Mouse (Mus musculus) limb, embryonic 13.5 days (tissue): ENCODE data around the gene Hist1h2ah. TPM values are rescaled to one million over a fixed set of nuclear protein-coding genes. Genes with fewer than 3 reads are reported as not detected.

Source experiments
- microRNA-seq: library from miRNA; unstranded; fragments of <30 nt; microRNA quantifications from one replicate; pipeline ENCODE4, GENCODE M21; 2016
- polyA plus RNA-seq: library from polyadenylated mRNA; unstranded; fragments of >200 nt; fragmentation: Nextera tagmentation; extraction: Ambion mirVana; gene quantifications from 2 replicates; pipeline ENCODE4 v1.2.1, GENCODE M21; 2015

Hist1h2ah gene
- polyA plus RNA-seq, 1 experiment from 2014 or later = 11.8 TPM

Small RNA genes within 50 kb of the gene (microRNA-seq; reads per million reads assigned to microRNA genes)
- not detected for gene Gm26300
- gene Gm44390 = not detected
- not detected for gene Gm44486

Other genes with a start within 250 kb of the Hist1h2ah start
- gene Hist1h2an, start 248.3 kb downstream of the Hist1h2ah start, polyA plus RNA-seq = 6.8 and 17.0 TPM in 2 replicates
- 3.3 TPM in 2 replicates for gene Hist1h2bp, start 248.1 kb downstream of the Hist1h2ah start, polyA plus RNA-seq
- gene Hist1h2bq, start 225.4 kb downstream of the Hist1h2ah start, polyA plus RNA-seq = 33.2 and 35.5 TPM in 2 replicates
- gene Hist1h2ao, start 225.1 kb downstream of the Hist1h2ah start, polyA plus RNA-seq = not detected in 2 replicates
- not detected in 2 replicates for gene Hist1h4m, start 223.8 kb downstream of the Hist1h2ah start, polyA plus RNA-seq
- 20.5 and 21.8 TPM in 2 replicates for gene Hist1h4n, start 203.4 kb downstream of the Hist1h2ah start, polyA plus RNA-seq
- gene Hist1h2ap, start 202.1 kb downstream of the Hist1h2ah start, polyA plus RNA-seq = 3,649 and 3,737 TPM in 2 replicates
- 34.8 and 36.3 TPM in 2 replicates for gene Hist1h2br, start 201.8 kb downstream of the Hist1h2ah start, polyA plus RNA-seq
- gene Zfp184, start 90.5 kb downstream of the Hist1h2ah start, polyA plus RNA-seq = 18.3 and 20.2 TPM in 2 replicates
- 0.37 and 0.38 TPM in 2 replicates for gene Pom121l2, start 54.4 kb downstream of the Hist1h2ah start, polyA plus RNA-seq
- gene Prss16, start 25.8 kb downstream of the Hist1h2ah start, polyA plus RNA-seq = 0.98 and 1.1 TPM in 2 replicates
- 14.4 and 16.2 TPM in 2 replicates for gene Hist1h2bk, start 302 bp upstream of the Hist1h2ah start, polyA plus RNA-seq
- gene Hist1h4i, start 5.8 kb upstream of the Hist1h2ah start, polyA plus RNA-seq = 25.3 and 27.8 TPM in 2 replicates
- 75.9 and 76.5 TPM in 2 replicates for gene Hist1h2ag, start 7.4 kb upstream of the Hist1h2ah start, polyA plus RNA-seq
- 17.9 TPM in 2 replicates for gene Hist1h2bj, start 7.6 kb upstream of the Hist1h2ah start, polyA plus RNA-seq
- gene Vmn1r188, start 48.9 kb upstream of the Hist1h2ah start, polyA plus RNA-seq = not detected in 2 replicates
- not detected in 2 replicates for gene Vmn1r189, start 70.3 kb upstream of the Hist1h2ah start, polyA plus RNA-seq
- gene Vmn1r191, start 148.4 kb upstream of the Hist1h2ah start, polyA plus RNA-seq = not detected in 2 replicates
- gene Vmn1r192, start 155.6 kb upstream of the Hist1h2ah start, polyA plus RNA-seq = not detected in 2 replicates
- gene Vmn1r193, start 187.6 kb upstream of the Hist1h2ah start, polyA plus RNA-seq = not detected in 2 replicates
- not detected in 2 replicates for gene Vmn1r194, start 208.6 kb upstream of the Hist1h2ah start, polyA plus RNA-seq
- not detected in 2 replicates for gene Vmn1r195, start 235.0 kb upstream of the Hist1h2ah start, polyA plus RNA-seq